Mouse (Mus musculus) c-Kit-positive CD71-positive TER-119-negative erythroid progenitor cells, embryonic 14.5 days (primary cell): ENCODE results near the gene Slc25a36.
A peak's percentile ranks its signal among the peaks of the same experiment; 100 is the strongest.

Experiments used
- DNase-seq: peaks from one replicate; pipeline ENCODE4 v3.0.0-alpha.2; 2013; ENCODE audit warnings: low read depth

The Slc25a36 gene

GRCm38 (mm10) chr9:97111506-97111905, 549 bp upstream of the Slc25a36 start:
- no peak for DNase-seq

- DNase-seq = no peak
These were observed 4.3 kb downstream of the Slc25a36 start for GRCm38 (mm10) chr9:97106481-97107160.

DNA sequence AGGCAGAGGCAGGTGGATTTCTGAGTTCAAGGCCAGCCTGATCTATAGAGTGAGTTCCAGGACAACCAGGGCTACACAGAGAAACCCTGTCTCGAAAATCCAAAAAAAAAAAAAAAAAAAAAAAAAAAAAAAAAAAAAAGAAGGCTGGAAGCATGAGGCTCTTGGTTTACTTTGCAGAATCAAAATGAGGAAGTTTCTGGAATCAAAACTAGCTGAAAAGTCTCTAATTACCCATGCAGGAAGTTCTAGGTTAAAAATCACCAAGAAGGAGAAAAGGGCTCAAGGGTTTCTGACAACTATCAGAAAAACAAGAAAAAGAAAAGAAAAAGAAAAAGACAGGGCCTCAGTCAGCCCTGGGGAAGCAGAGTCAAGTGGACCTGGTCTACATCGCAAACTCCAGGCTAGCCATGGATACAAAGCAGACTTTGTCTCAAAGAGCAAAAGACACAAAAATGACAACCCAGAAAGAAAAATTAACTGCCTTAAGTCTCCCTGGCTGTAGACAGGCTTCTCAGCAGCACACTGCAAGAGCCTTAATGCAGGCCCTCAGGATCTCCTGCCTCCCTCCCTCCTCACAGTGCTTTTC, 5.5 kb downstream of the Slc25a36 start:
- DNase-seq = no peak

- peak; percentile 28 for DNase-seq
These were observed 7.4 kb downstream of the Slc25a36 start for GRCm38 (mm10) chr9:97103376-97104061.

- no peak for DNase-seq
These were observed 12.0 kb downstream of the Slc25a36 start for GRCm38 (mm10) chr9:97098985-97099384.

GRCm38 (mm10) chr9:97096180-97096579, 14.8 kb downstream of the Slc25a36 start:
- DNase-seq = no peak

DNA sequence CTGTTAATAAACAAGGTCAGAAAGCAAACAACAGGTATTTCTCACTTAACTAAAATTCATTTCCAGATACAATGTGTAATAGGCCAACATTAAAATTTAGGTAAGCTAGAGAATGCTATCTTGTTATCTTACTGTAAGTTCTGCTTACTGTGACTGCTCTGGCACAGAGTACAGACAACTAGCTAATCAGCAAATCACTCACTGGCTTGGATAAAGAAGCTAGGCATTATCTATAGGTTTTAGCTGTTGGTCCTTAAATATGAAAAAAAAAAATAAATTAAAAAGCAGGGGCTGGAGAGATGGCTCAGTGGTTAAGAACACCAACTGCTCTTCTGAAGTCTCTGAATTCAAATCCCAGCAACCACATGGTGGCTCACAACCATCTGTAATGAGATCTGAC, 23.1 kb downstream of the Slc25a36 start:
- no peak for DNase-seq

DNA sequence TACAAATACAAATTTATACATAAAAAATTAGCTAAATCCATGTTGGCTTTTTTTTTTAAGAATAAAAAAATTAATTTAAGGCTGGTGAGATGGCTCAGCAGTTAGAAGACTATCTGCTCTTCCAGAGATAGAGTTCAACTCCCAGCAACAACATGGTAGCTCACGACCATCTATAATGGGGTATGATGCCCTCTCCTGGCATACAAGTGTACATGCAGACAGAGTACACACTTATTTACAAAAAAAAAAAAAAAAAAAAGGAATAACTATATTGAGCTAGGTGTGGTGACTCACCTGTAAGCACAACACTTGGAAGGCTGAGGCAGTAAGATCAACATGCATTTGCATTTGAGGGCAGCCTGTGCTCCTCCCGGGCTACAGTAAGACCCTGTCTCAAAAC, 26.3 kb downstream of the Slc25a36 start:
- no peak for DNase-seq

DNA sequence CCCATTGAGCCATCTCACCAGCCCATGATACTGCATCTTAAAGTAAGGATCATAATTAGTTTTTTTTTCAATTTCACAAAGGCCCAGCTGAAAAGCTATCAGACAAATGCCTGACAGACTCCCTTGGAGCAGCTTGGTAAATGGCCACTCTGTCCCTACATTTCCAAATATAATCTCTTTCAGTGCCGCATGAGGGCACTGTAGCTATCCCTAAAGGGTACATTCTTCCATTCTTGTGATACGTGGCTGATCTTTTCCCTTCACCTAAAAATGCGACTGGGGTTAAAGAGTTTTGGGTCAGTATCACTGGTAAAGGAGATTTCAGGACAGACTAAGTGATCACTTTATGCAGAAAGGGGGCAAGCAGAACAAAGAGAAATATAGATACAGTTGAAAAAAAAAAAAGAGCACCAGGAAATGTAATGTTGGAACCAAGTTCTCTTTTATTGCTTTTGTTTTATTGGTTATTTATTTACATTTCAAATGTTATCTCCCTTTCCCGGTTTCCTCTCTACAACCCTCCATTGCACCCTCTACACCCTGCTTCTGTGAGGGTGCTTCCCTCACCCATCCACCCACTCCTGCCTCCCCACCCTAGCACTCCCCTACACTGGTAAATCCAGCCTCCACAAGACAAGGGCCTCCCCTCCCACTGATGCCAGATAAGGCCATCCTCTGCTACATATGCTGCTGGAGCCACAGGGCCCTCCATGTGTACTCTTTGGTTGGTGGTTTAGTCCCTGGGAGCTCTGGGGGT, 29.7 kb downstream of the Slc25a36 start:
- DNase-seq = no peak

DNA sequence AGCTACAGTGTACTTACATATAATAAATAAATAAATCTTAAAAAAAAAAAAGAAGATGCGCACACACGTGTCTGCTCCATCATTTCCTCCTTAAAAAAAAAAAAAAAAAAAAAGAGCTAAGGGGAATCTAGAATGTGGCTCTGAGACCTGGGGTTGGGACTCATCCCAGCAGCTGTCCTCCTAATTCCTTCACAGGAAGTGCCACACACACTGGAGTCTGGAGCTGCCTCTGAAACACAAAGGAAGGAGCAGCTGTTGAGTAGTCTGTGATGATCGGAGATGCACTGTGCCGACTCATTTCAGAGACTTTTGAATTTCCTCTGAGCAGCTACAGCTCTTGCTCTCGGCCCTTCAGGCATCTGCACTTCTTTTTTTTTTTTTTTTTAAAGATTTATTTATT, 41.0 kb downstream of the Slc25a36 start:
- DNase-seq = no peak

GRCm38 (mm10) chr9:97069466-97069865, 41.5 kb downstream of the Slc25a36 start:
- DNase-seq = no peak

DNA sequence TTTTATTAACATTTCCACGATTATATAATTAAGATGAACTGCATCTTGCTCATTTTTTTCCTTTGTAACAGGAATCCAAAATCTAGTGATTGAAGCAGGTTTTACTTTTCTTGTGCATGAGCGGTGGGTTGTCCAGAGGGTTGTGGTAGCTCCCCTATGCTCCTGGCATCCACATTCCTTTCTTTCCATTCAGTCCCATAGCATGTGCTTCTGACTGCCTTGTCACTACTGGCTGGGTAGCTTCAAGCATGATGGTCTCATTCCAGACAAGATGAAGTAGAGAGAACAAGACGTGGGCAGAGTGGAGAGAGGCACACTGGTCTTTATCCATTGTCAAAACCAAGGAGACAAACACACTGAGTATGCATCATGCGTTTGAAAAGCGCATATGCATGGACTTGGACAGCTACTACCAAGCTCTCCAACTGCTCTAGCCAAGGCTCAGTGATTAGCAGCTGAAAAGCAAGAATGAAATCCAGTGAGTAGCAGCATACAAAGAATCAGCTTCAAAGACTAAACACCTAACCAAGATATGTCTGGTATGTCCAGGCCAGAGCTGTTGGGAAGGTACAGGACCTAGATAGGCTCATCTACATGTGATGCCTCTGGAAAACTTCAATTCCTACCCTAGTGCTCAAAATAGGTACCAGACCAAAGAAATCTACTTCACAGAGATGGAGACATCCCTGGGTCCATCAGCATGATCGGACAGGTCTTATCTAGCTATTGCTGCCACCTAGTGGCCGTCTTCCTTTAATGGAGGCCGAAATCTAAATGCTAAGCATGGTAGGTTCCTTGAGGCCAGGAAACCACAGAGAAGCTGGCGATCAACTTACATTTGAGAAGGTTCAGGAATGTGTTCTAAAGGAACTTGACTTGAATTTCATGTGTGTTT, 42.5 kb downstream of the Slc25a36 start:
- DNase-seq = peak; percentile 51

DNA sequence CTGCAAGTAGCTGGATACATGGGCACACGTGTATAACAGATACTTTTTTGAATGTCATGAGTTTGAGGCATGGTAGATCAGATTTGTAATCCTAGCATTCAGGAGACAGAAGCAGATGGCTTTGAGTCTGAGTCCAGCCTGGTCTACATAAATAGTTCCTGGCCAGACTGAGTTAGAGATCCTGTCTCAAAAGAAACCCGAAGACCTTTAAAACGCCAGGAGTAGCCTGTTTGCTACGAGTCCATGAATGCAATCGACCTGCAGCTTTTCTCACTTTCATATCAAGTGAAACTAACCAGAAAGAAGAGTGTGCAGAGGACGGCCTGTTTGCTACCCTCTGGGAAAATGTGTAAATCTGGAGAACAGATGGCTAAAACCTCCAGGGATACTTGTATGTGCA, 43.2 kb downstream of the Slc25a36 start:
- no peak for DNase-seq

- no peak for DNase-seq
These were observed 45.1 kb downstream of the Slc25a36 start for GRCm38 (mm10) chr9:97065885-97066284.

GRCm38 (mm10) chr9:97065216-97065615, 45.7 kb downstream of the Slc25a36 start:
- no peak for DNase-seq

DNA sequence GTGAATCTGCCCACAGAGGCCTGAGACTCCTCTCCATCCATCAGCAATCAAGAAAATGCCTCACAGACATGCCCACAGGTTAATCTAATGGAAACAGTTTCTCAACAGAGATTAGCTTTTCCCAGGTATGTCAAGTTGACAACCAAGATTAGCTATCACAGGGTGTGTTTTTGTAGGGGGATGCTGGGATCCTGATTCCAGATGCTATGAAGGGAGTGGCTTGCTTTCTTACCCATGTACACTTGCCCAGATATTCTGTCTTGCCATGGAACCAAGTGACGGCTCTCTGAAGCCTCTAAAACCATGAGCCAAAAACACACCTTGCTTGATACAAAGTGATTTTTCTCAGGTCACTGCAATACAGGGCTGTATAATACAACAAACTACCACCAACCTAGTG, 46.8 kb downstream of the Slc25a36 start:
- no peak for DNase-seq

DNA sequence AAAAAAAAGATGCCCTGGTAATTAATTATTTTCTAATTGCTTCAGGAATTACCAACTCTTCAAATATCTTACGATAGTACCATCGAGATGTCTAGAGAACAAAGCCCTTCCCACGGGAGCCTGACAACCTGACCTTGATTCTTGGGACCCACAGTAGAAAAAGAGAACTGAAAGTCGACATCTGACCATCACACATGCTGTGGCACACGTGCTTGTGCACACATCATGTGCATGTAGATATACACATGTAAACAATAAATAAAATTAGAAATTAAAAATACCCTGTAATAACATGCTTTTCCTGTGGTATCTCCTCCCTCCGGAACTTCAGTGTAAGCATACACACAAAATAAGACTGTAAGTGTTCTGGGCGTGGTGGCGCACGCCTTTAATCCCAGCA, 49.3 kb downstream of the Slc25a36 start:
- no peak for DNase-seq

- DNase-seq = no peak
These were observed 54.2 kb downstream of the Slc25a36 start for GRCm38 (mm10) chr9:97056541-97057338.

- DNase-seq = no peak
These were observed 55.1 kb downstream of the Slc25a36 start for GRCm38 (mm10) chr9:97055906-97056305.

- no peak for DNase-seq
These were observed 59.8 kb downstream of the Slc25a36 start for GRCm38 (mm10) chr9:97051176-97051575.

DNA sequence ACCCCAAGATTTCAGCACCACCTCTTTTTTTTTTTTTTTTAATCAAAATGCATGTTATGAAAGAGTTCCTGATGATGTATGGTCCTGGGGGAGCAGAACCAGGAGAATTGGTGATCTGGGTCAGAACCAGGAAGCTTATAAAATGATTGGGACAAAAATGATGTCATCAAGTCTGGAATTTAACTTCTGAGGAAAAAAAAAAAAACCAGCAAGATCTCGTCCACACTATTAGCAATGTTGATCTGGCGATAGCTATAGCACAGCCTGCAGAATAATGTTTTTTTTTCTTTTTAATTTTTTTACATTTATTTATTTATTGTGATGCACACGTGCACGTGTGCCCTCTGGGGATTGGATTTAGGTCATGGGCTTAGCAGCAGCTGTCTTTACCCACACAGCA, 64.7 kb downstream of the Slc25a36 start:
- DNase-seq = no peak
